Mouse (Mus musculus): ENCODE data around the gene Rec8. TPM values are rescaled to one million over a fixed set of nuclear protein-coding genes. Genes with fewer than 3 reads are reported as not detected.

The Rec8 gene
- polyA plus RNA-seq, 1 experiment from 2014 or later: 17.5 TPM

- Histone ChIP-seq H3K4me2 (peak within 1 kb of the TSS; percentile 88), H3K9ac (peak within 1 kb of the TSS; percentile 82), H3K4me3 (peak within 1 kb of the TSS; percentile 73), H3K9me3 (replicated peaks) (no peaks in the 10 kb centered on the region), H3K4me1 (replicated peaks) (peaks cover 31% of the 10 kb centered on the region), H3K27me3 (replicated peaks) (no peaks in the 10 kb centered on the region), H3K27ac (ENCODE audit: poor library complexity, severe bottlenecking) (peak within 1 kb of the TSS; percentile 90), H3K36me3 (peaks cover 48% of the 10 kb centered on the region)
- ATAC-seq (ENCODE audit: insufficient number of reproducible peaks, low FRiP score): peak; percentile 87
- under 1% methylated on average over 89 of the region's 89 CpGs for WGBS
These were observed 25.4 kb downstream of the Rec8 start, which contains the start of gene Tm9sf1 for GRCm38 (mm10) chr14:55643060-55643907. Tm9sf1 (minus strand) TSS chr14:55643806.

GRCm38 (mm10) chr14:55644261-55644888 lies 26.5 kb downstream of the Rec8 start:
- Histone ChIP-seq H3K27me3 (replicated peaks) (no peaks in the 10 kb centered on the region), H3K36me3 (peaks cover 37% of the 10 kb centered on the region), H3K9ac (peak overlapping the region; percentile 82), H3K4me1 (replicated peaks) (peaks cover 31% of the 10 kb centered on the region), H3K4me2 (peak overlapping the region; percentile 88), H3K4me3 (peak overlapping the region; percentile 73), H3K9me3 (replicated peaks) (no peaks in the 10 kb centered on the region), H3K27ac (ENCODE audit: poor library complexity, severe bottlenecking) (peak overlapping the region; percentile 68)
- no peak for ATAC-seq (ENCODE audit: insufficient number of reproducible peaks, low FRiP score)
- 32% methylated on average over 17 of the region's 17 CpGs for WGBS

GRCm38 (mm10) chr14:55649884-55650283 lies 32.0 kb downstream of the Rec8 start, which contains the start of gene Tssk4:
Tssk4 (plus strand) TSS chr14:55650184.
- no peaks in the 10 kb centered on the region for H3K9me3 ChIP-seq (replicated peaks)
- H3K4me1 ChIP-seq (replicated peaks): peaks cover 14% of the 10 kb centered on the region
- 85% methylated on average over 2 of the region's 2 CpGs for WGBS
- H3K27ac ChIP-seq (ENCODE audit: poor library complexity, severe bottlenecking): no peak within 1 kb of the TSS
- no peak within 1 kb of the TSS for H3K9ac ChIP-seq
- no peak within 1 kb of the TSS for H3K4me2 ChIP-seq
- no peaks in the 10 kb centered on the region for H3K27me3 ChIP-seq (replicated peaks)
- H3K4me3 ChIP-seq: no peak within 1 kb of the TSS
- peaks cover 14% of the 10 kb centered on the region; the same call in 1 of the 2 replicates for H3K36me3 ChIP-seq
- ATAC-seq (ENCODE audit: insufficient number of reproducible peaks, low FRiP score): no peak

DNA sequence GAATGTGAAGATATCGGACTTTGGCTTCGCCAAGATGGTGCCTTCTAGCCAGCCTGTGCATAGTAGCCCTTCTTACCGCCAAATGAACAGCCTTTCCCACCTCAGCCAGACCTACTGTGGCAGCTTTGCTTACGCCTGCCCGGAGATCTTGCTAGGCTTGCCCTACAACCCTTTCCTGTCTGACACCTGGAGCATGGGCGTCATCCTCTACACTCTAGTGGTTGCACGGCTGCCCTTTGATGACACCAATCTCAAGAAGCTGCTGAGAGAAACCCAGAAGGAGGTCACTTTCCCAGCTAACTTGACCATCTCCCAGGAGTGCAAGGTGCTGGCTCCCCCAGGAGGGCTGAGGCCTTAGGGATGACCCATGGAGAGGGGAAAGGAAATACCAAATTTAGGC lies 33.7 kb downstream of the Rec8 start:
- Histone ChIP-seq H3K4me3 (no peak overlapping the region), H3K27me3 (replicated peaks) (no peaks in the 10 kb centered on the region), H3K9ac (no peak overlapping the region), H3K4me1 (replicated peaks) (peaks cover 10% of the 10 kb centered on the region; the same call in 1 of the 2 replicates), H3K4me2 (no peak overlapping the region), H3K27ac (ENCODE audit: poor library complexity, severe bottlenecking) (no peak overlapping the region), H3K9me3 (replicated peaks) (no peaks in the 10 kb centered on the region), H3K36me3 (peaks cover 5% of the 10 kb centered on the region; the same call in 1 of the 2 replicates)
- ATAC-seq (ENCODE audit: insufficient number of reproducible peaks, low FRiP score): no peak
- WGBS: 70% methylated on average over 7 of the region's 7 CpGs

DNA sequence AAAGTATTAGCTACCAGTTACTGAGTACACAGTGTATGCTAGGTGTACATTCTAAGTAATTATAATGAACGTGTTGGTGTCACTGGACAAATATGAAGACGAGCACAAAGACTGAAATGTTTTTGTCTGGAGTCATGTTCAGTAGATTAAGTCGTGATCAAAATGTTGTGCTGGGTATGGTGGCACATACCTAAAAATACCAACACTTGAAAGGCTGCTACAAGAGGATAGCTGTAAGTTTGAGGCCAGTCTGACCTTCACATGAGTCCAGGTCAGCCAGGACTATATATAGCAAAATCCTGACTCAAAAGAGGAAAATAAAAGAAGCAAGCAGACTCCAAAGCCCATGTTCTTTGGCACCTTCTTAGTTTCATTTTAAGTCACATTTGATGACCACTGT lies 39.1 kb downstream of the Rec8 start:
- no peaks in the 10 kb centered on the region for H3K9me3 ChIP-seq (replicated peaks)
- no peak overlapping the region for H3K9ac ChIP-seq
- H3K27me3 ChIP-seq (replicated peaks): no peaks in the 10 kb centered on the region
- no peak overlapping the region for H3K4me3 ChIP-seq
- 0 out of 2 replicates have a peak overlapping the region, but pooled peaks have one; percentile 22 for H3K4me2 ChIP-seq
- H3K4me1 ChIP-seq (replicated peaks): peaks cover 25% of the 10 kb centered on the region
- peak overlapping the region; percentile 93 for H3K27ac ChIP-seq (ENCODE audit: poor library complexity, severe bottlenecking)
- 53% methylated on average over 3 of the region's 3 CpGs for WGBS
- peaks cover 25% of the 10 kb centered on the region for H3K36me3 ChIP-seq
- no peak for ATAC-seq (ENCODE audit: insufficient number of reproducible peaks, low FRiP score)

- WGBS: 83% methylated on average over 5 of the region's 5 CpGs
- H3K27me3 ChIP-seq (replicated peaks): no peaks in the 10 kb centered on the region
- H3K4me3 ChIP-seq: no peak overlapping the region
- H3K9me3 ChIP-seq (replicated peaks): no peaks in the 10 kb centered on the region
- no peak overlapping the region for H3K9ac ChIP-seq
- H3K36me3 ChIP-seq: peaks cover 32% of the 10 kb centered on the region
- peaks cover 25% of the 10 kb centered on the region for H3K4me1 ChIP-seq (replicated peaks)
- H3K27ac ChIP-seq (ENCODE audit: poor library complexity, severe bottlenecking): peak overlapping the region; percentile 93
- no peak overlapping the region for H3K4me2 ChIP-seq
- no peak for ATAC-seq (ENCODE audit: insufficient number of reproducible peaks, low FRiP score)
These were observed 40.2 kb downstream of the Rec8 start for GRCm38 (mm10) chr14:55658011-55658410.

- peaks cover 25% of the 10 kb centered on the region for H3K4me1 ChIP-seq (replicated peaks)
- 0% methylated on average over 39 of the region's 39 CpGs for WGBS
- H3K27me3 ChIP-seq (replicated peaks): no peaks in the 10 kb centered on the region
- H3K27ac ChIP-seq (ENCODE audit: poor library complexity, severe bottlenecking): peak within 1 kb of the TSS; percentile 71
- ATAC-seq (ENCODE audit: insufficient number of reproducible peaks, low FRiP score): peak; percentile 92
- H3K4me2 ChIP-seq: peak within 1 kb of the TSS; percentile 74
- no peaks in the 10 kb centered on the region for H3K9me3 ChIP-seq (replicated peaks)
- H3K4me3 ChIP-seq: peak within 1 kb of the TSS; percentile 82
- H3K36me3 ChIP-seq: peaks cover 42% of the 10 kb centered on the region
- peak within 1 kb of the TSS; percentile 86 for H3K9ac ChIP-seq
These were observed 42.2 kb downstream of the Rec8 start, which contains the start of gene Mdp1 for GRCm38 (mm10) chr14:55659960-55660573. Mdp1 (minus strand) TSS chr14:55660508.

- peak overlapping the region; percentile 74; the same call in 1 of the 2 replicates for H3K4me2 ChIP-seq
- 53% methylated on average over 2 of the region's 2 CpGs for WGBS
- no peaks in the 10 kb centered on the region for H3K27me3 ChIP-seq (replicated peaks)
- ATAC-seq (ENCODE audit: insufficient number of reproducible peaks, low FRiP score): no peak
- H3K27ac ChIP-seq (ENCODE audit: poor library complexity, severe bottlenecking): no peak overlapping the region
- H3K9me3 ChIP-seq (replicated peaks): no peaks in the 10 kb centered on the region
- H3K4me3 ChIP-seq: peak overlapping the region; percentile 82
- H3K9ac ChIP-seq: no peak overlapping the region
- peaks cover 44% of the 10 kb centered on the region for H3K36me3 ChIP-seq
- peaks cover 25% of the 10 kb centered on the region for H3K4me1 ChIP-seq (replicated peaks)
These were observed 42.8 kb downstream of the Rec8 start for GRCm38 (mm10) chr14:55660636-55661035.

GRCm38 (mm10) chr14:55671486-55671832 lies 53.6 kb downstream of the Rec8 start:
- Histone ChIP-seq H3K9me3 (replicated peaks) (no peaks in the 10 kb centered on the region), H3K27me3 (replicated peaks) (no peaks in the 10 kb centered on the region), H3K4me1 (replicated peaks) (peaks cover 18% of the 10 kb centered on the region), H3K4me3 (peak overlapping the region; percentile 93), H3K9ac (peak overlapping the region; percentile 90), H3K4me2 (peak overlapping the region; percentile 97), H3K36me3 (peaks cover 35% of the 10 kb centered on the region), H3K27ac (ENCODE audit: poor library complexity, severe bottlenecking) (peak overlapping the region; percentile 81; the same call in 1 of the 2 replicates)
- WGBS: under 1% methylated on average over 12 of the region's 12 CpGs
- peak; percentile 49 for ATAC-seq (ENCODE audit: insufficient number of reproducible peaks, low FRiP score)

DNA sequence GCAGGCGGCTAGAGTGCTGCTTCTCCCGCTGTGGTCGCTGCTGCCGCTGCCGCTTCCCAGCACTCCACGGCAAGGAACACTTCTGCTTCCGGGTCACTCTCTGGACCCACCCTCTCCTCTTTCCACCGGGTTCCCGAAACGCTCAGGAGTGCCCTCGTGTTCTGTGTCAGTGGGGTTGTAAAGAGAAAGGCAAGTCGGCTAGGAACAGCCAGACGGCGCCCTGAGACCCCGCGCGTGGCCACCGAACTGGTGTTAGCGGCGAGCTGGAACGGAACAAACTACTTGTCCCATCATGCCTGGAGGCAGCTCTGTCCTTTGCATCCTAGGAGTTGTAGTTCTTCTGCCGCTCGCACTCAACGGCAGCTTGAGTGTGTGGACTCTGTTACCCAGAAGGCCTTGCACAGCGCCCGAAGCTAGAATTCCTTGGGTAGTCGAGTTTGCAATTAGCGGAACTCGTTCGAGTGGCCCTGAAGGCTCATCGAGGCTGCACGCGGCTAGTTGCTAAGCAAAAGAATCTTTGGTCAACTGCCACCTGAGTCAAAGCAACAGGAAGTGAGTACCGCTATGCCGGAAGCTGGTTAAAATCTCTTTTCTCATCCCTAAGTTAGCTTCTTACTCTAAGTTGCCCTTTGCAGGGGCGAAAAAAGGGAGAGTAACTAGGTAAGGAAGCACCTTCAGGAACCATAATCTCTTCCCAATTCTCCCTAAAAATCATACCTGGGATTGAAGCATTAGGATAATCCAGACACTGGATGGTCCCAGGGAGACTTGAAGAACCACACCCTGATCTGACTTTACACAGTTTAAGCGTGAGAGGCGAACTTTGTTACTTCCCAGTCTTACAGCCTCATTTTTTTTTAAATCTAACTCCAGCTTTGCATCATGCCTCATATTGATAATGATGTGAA lies 54.2 kb downstream of the Rec8 start, which contains the start of the genes Gmpr2 and Nedd8:
Gene Gmpr2 (plus strand): TSS at position 109 of the 908 bp plus-strand sequence.
Gene Nedd8 (minus strand): TSS at position 292 of the 908 bp plus-strand sequence.
- Histone ChIP-seq H3K4me3 (peak within 1 kb of the TSS; percentile 93), H3K36me3 (peaks cover 36% of the 10 kb centered on the region), H3K4me2 (peak within 1 kb of the TSS; percentile 97), H3K27me3 (replicated peaks) (no peaks in the 10 kb centered on the region), H3K27ac (ENCODE audit: poor library complexity, severe bottlenecking) (peak within 1 kb of the TSS; percentile 81), H3K9ac (peak within 1 kb of the TSS; percentile 90), H3K4me1 (replicated peaks) (peaks cover 18% of the 10 kb centered on the region), H3K9me3 (replicated peaks) (no peaks in the 10 kb centered on the region)
- peak; percentile 98 for ATAC-seq (ENCODE audit: insufficient number of reproducible peaks, low FRiP score)
- under 1% methylated on average over 38 of the region's 38 CpGs for WGBS
